8 mouse cellular contexts compared by ENCODE assay signal in the genomic region with DNA sequence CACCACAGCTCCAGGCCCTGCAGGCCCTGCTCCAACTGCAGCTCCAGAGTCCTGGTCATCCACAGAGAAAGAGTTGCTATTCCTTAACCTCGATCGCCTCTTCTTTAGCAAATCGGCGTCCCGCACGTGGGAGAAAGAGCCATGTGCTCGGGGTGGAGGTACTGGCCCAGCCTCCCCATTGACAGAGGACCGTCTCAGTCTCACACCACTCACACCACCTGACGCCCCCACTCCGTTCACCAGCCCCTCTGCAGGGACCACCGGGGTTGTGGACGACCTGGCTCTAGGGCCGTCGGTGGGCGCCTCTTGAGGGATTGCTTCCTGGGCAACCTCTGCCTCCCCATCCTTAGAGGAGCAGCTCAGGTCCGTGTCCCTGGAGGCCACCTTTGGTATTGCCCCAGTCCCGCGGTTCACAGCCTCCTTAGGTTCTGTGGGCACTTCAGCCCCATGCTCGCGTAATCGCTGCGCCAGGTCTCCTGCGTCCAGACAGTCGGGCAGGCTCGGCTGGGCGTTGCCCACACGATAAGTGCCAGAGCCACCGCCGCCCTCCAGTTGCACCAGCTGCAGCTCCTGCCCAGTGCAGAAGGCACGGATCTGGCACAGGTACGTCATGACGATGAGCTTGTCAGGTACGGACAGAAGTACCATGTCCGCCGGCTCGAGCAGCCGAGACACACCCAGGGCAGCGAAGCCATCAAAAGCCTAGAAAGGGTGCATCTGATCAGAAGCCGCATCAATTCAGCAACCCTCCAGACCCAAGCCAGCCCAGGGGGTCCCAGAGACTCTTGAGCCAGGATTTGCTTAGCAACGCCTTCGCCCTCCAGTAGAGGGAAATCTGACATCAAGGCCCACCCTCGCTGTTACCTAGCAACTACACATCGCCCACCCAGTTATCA. TPM values are rescaled to one million over a fixed set of nuclear protein-coding genes. Genes with fewer than 3 reads are reported as not detected.
DNase-seq lines count a peak whose midpoint lies in the region; ATAC-seq and TF ChIP-seq lines count a peak whose summit lies in the region.

No protein-coding gene starts in this region.

- H3K4me1 ChIP-seq in heart, adult 2 months (ENCODE audit: control insufficient read depth, insufficient read depth, low read length), result peaks cover 9% of the 10 kb centered on the region
- peaks cover 38% of the 10 kb centered on the region for H3K4me1 ChIP-seq in forebrain, embryonic 10.5 days
- H3K4me1 ChIP-seq in lung, postnatal 0 days (ENCODE audit: insufficient read depth, low read depth, low read length), result peaks cover 8% of the 10 kb centered on the region

- H3K9ac ChIP-seq in heart, adult 2 months (ENCODE audit: low read depth, low read length), result no peak overlapping the region
- no peak overlapping the region for H3K9ac ChIP-seq in lung, postnatal 0 days (replicated peaks; ENCODE audit: low read depth)

- peak overlapping the region; percentile 3; the same call in 1 of the 2 replicates for H3K4me2 ChIP-seq in lung, postnatal 0 days (replicated peaks; ENCODE audit: low read depth, low read length)

- DNase-seq in heart, adult 2 months, result peak; percentile 24 to 26
- DNase-seq in heart, postnatal 25 days (ENCODE audit: low spot score), result no peak
- peak; percentile 43 for DNase-seq in NIH3T3 (ENCODE audit: low read depth)
- peak; percentile 65 for DNase-seq in forebrain, embryonic 10.5 days (ENCODE audit: extremely low spot score, low spot score)
- peak; percentile 68 for DNase-seq in kidney, postnatal 10 days
- peak; percentile 83 for DNase-seq in lung, postnatal 0 days (ENCODE audit: low spot score)
- peak; percentile 57 for DNase-seq in right cerebral cortex, postnatal 4 days

- peaks cover 4% of the 10 kb centered on the region; the same call in 1 of the 2 replicates for H3K36me3 ChIP-seq in heart, adult 2 months (ENCODE audit: control insufficient read depth, insufficient read depth, low read length)
- peaks cover 65% of the 10 kb centered on the region for H3K36me3 ChIP-seq in forebrain, embryonic 10.5 days (replicated peaks)
- H3K36me3 ChIP-seq in lung, postnatal 0 days (ENCODE audit: insufficient read depth, low read length), result peaks cover 16% of the 10 kb centered on the region; the same call in 1 of the 2 replicates

- no peaks in the 10 kb centered on the region for H3K9me3 ChIP-seq in forebrain, embryonic 10.5 days
- H3K9me3 ChIP-seq in lung, postnatal 0 days (ENCODE audit: low read length), result no peaks in the 10 kb centered on the region

- peak; percentile 32 for TF ChIP-seq CTCF in heart, adult 2 months (IDR thresholded peaks at IDR 0.05)
- TF ChIP-seq CTCF in lung, postnatal 0 days (IDR thresholded peaks at IDR 0.05), result peak; percentile 63

- 64% methylated on average over 43 of the region's 43 CpGs for WGBS in heart, adult 2 months
- 13% methylated on average over 43 of the region's 43 CpGs for WGBS in forebrain, embryonic 10.5 days
- WGBS in lung, postnatal 0 days, result 35% methylated on average over 43 of the region's 43 CpGs

- no peak overlapping the region for H3K4me3 ChIP-seq in heart, adult 2 months
- H3K4me3 ChIP-seq in forebrain, embryonic 10.5 days, result peak overlapping the region; percentile 39
- H3K4me3 ChIP-seq in lung, postnatal 0 days (ENCODE audit: low read depth, low read length), result no peak overlapping the region

- ATAC-seq in lung, postnatal 0 days, result peak; percentile 82
- no peak for ATAC-seq in monocyte, adult 5-6 weeks (replicated peaks; ENCODE audit: insufficient number of reproducible peaks, low FRiP score, low TSS enrichment, poor library complexity, severe bottlenecking)

- no peak for TF ChIP-seq POLR2A in heart, adult 2 months (IDR thresholded peaks at IDR 0.05; ENCODE audit: insufficient read depth, low read depth, low read length)

- TF ChIP-seq EP300 in heart, adult 2 months (IDR thresholded peaks at IDR 0.05; ENCODE audit: insufficient read depth, low read depth, low read length), result no peak
- no peak for TF ChIP-seq EP300 in lung, postnatal 0 days (IDR thresholded peaks at IDR 0.05)

- intact Hi-C loops in heart, adult 2 months (cut with DNase I), result no loop called here
- intact Hi-C loops in heart, postnatal 25 days (cut with DNase I), result no loop called here

- no peaks in the 10 kb centered on the region for H3K27me3 ChIP-seq in heart, adult 2 months (ENCODE audit: control insufficient read depth, insufficient read depth, low read length)
- peaks cover 24% of the 10 kb centered on the region; the same call in 1 of the 2 replicates for H3K27me3 ChIP-seq in forebrain, embryonic 10.5 days (ENCODE audit: poor library complexity, severe bottlenecking)
- no peaks in the 10 kb centered on the region for H3K27me3 ChIP-seq in lung, postnatal 0 days (replicated peaks; ENCODE audit: insufficient read depth, low read length)

- no peaks in the 10 kb centered on the region for H3K79me2 ChIP-seq in heart, adult 2 months (replicated peaks; ENCODE audit: control insufficient read depth, insufficient read depth, low read length)

- no peak overlapping the region for H3K27ac ChIP-seq in heart, adult 2 months
- peak overlapping the region; percentile 16; the same call in 1 of the 2 replicates for H3K27ac ChIP-seq in forebrain, embryonic 10.5 days
- no peak overlapping the region for H3K27ac ChIP-seq in lung, postnatal 0 days (ENCODE audit: low read length)

RNA-seq across cellular contexts. Expression of gene Ehbp1l1, which starts 10.1 kb away (rescaled TPM):
- 100 to 1,000 TPM; 128 to 137 TPM for total RNA-seq in heart, adult 2 months (2021)
- 100 and 121 TPM in 2 replicates for polyA plus RNA-seq in heart, adult 2 months (2012; rRNA removed)
- total RNA-seq in heart, postnatal 25 days (2021), result 100 to 1,000 TPM; 140 to 149 TPM
- polyA plus RNA-seq in forebrain, embryonic 10.5 days (2016; fragmentation: Nextera tagmentation; extraction: Ambion mirVana), result 6.6 and 8.4 TPM in 2 replicates
- 19.3 and 21.6 TPM in 2 replicates for polyA plus RNA-seq in lung, postnatal 0 days (2015; fragmentation: Nextera tagmentation; extraction: Ambion mirVana)
- total RNA-seq in monocyte, adult 5-6 weeks (2017), result 141 to 192 TPM (median 174 TPM) in 3 replicates

RNA-seq across cellular contexts. Expression of gene Kcnk7, which starts 11.9 kb away (rescaled TPM):
- not detected for total RNA-seq in heart, adult 2 months (2021)
- not detected in 2 replicates for polyA plus RNA-seq in heart, adult 2 months (2012; rRNA removed)
- total RNA-seq in heart, postnatal 25 days (2021), result not detected
- polyA plus RNA-seq in forebrain, embryonic 10.5 days (2016; fragmentation: Nextera tagmentation; extraction: Ambion mirVana), result 0.19 TPM in 1 of 2 replicates, not detected in the other
- polyA plus RNA-seq in lung, postnatal 0 days (2015; fragmentation: Nextera tagmentation; extraction: Ambion mirVana), result 0.87 and 1.3 TPM in 2 replicates
- total RNA-seq in monocyte, adult 5-6 weeks (2017), result 1.3 TPM in 2 of 3 replicates, not detected in the other

RNA-seq across cellular contexts. Expression of gene Fam89b, which starts 13.4 kb away (rescaled TPM):
- total RNA-seq in heart, adult 2 months (2021), result 10 to 100 TPM; 24.2 to 26.3 TPM
- 75.7 and 80.7 TPM in 2 replicates for polyA plus RNA-seq in heart, adult 2 months (2012; rRNA removed)
- total RNA-seq in heart, postnatal 25 days (2021), result 10 to 100 TPM; 29.5 to 31.5 TPM
- polyA plus RNA-seq in forebrain, embryonic 10.5 days (2016; fragmentation: Nextera tagmentation; extraction: Ambion mirVana), result 120 and 127 TPM in 2 replicates
- polyA plus RNA-seq in lung, postnatal 0 days (2015; fragmentation: Nextera tagmentation; extraction: Ambion mirVana), result 120 and 126 TPM in 2 replicates
- 33.1 to 54.4 TPM (median 45.1 TPM) in 3 replicates for total RNA-seq in monocyte, adult 5-6 weeks (2017)

RNA-seq across cellular contexts. Expression of gene Ltbp3, which starts 24.7 kb away (rescaled TPM):
- 10 to 100 TPM; 30.7 to 34.2 TPM for total RNA-seq in heart, adult 2 months (2021)
- 61.3 and 61.5 TPM in 2 replicates for polyA plus RNA-seq in heart, adult 2 months (2012; rRNA removed)
- 10 to 100 TPM; 36.6 to 37.2 TPM for total RNA-seq in heart, postnatal 25 days (2021)
- 2.6 and 4.9 TPM in 2 replicates for polyA plus RNA-seq in forebrain, embryonic 10.5 days (2016; fragmentation: Nextera tagmentation; extraction: Ambion mirVana)
- 51.9 and 59.6 TPM in 2 replicates for polyA plus RNA-seq in lung, postnatal 0 days (2015; fragmentation: Nextera tagmentation; extraction: Ambion mirVana)
- 1.2 to 9.7 TPM (median 2.2 TPM) in 3 replicates for total RNA-seq in monocyte, adult 5-6 weeks (2017)

RNA-seq across cellular contexts. Expression of gene Pcnx3, which starts 27.3 kb away (rescaled TPM):
- total RNA-seq in heart, adult 2 months (2021), result 10 to 100 TPM; 17.5 to 18.6 TPM
- 33.6 and 40.1 TPM in 2 replicates for polyA plus RNA-seq in heart, adult 2 months (2012; rRNA removed)
- total RNA-seq in heart, postnatal 25 days (2021), result 10 to 100 TPM; 17.8 to 18.0 TPM
- 26.8 and 27.1 TPM in 2 replicates for polyA plus RNA-seq in forebrain, embryonic 10.5 days (2016; fragmentation: Nextera tagmentation; extraction: Ambion mirVana)
- polyA plus RNA-seq in lung, postnatal 0 days (2015; fragmentation: Nextera tagmentation; extraction: Ambion mirVana), result 11.3 and 12.9 TPM in 2 replicates
- 13.3 to 41.9 TPM (median 22.3 TPM) in 3 replicates for total RNA-seq in monocyte, adult 5-6 weeks (2017)
